Mouse (Mus musculus): Measurements from ENCODE around the gene Lims1.

The Lims1 gene

GRCm38 (mm10) chr10:58382621-58383101 lies 59.4 kb downstream of the Lims1 start:
- DNase-seq (ENCODE audit: extremely low spot score, low read depth, low spot score): peak; percentile 70

GRCm38 (mm10) chr10:58383282-58383681 lies 60.0 kb downstream of the Lims1 start:
- no peak for DNase-seq (ENCODE audit: extremely low spot score, low read depth, low spot score)

- no peak for DNase-seq (ENCODE audit: extremely low spot score, low read depth, low spot score)
These were observed 60.5 kb downstream of the Lims1 start for GRCm38 (mm10) chr10:58383761-58384160.

- no peak for DNase-seq (ENCODE audit: extremely low spot score, low read depth, low spot score)
These were observed 62.4 kb downstream of the Lims1 start for GRCm38 (mm10) chr10:58385629-58386028.

GRCm38 (mm10) chr10:58386997-58387396 lies 63.7 kb downstream of the Lims1 start:
- DNase-seq (ENCODE audit: extremely low spot score, low read depth, low spot score): no peak

- no peak for DNase-seq (ENCODE audit: extremely low spot score, low read depth, low spot score)
These were observed 65.4 kb downstream of the Lims1 start for GRCm38 (mm10) chr10:58388648-58389047.

- no peak for DNase-seq (ENCODE audit: extremely low spot score, low read depth, low spot score)
These were observed 65.9 kb downstream of the Lims1 start for GRCm38 (mm10) chr10:58389151-58389550.

GRCm38 (mm10) chr10:58392435-58392834 lies 69.2 kb downstream of the Lims1 start:
- no peak for DNase-seq (ENCODE audit: extremely low spot score, low read depth, low spot score)

- no peak for DNase-seq (ENCODE audit: extremely low spot score, low read depth, low spot score)
These were observed 70.1 kb downstream of the Lims1 start for GRCm38 (mm10) chr10:58393026-58394014.

- DNase-seq (ENCODE audit: extremely low spot score, low read depth, low spot score): no peak
These were observed 70.9 kb downstream of the Lims1 start for GRCm38 (mm10) chr10:58394170-58394569.

- DNase-seq (ENCODE audit: extremely low spot score, low read depth, low spot score): no peak
These were observed 72.0 kb downstream of the Lims1 start for GRCm38 (mm10) chr10:58395315-58395714.

GRCm38 (mm10) chr10:58395723-58396122 lies 72.5 kb downstream of the Lims1 start:
- DNase-seq (ENCODE audit: extremely low spot score, low read depth, low spot score): no peak

GRCm38 (mm10) chr10:58396600-58396999 lies 73.3 kb downstream of the Lims1 start:
- DNase-seq (ENCODE audit: extremely low spot score, low read depth, low spot score): no peak

- DNase-seq (ENCODE audit: extremely low spot score, low read depth, low spot score): no peak
These were observed 75.7 kb downstream of the Lims1 start for GRCm38 (mm10) chr10:58398941-58399340.

- no peak for DNase-seq (ENCODE audit: extremely low spot score, low read depth, low spot score)
These were observed 78.6 kb downstream of the Lims1 start for GRCm38 (mm10) chr10:58401838-58402237.

- no peak for DNase-seq (ENCODE audit: extremely low spot score, low read depth, low spot score)
These were observed 81.4 kb downstream of the Lims1 start for GRCm38 (mm10) chr10:58404639-58405038.

- no peak for DNase-seq (ENCODE audit: extremely low spot score, low read depth, low spot score)
These were observed 82.2 kb downstream of the Lims1 start for GRCm38 (mm10) chr10:58405285-58405948.

- DNase-seq (ENCODE audit: extremely low spot score, low read depth, low spot score): no peak
These were observed 82.7 kb downstream of the Lims1 start for GRCm38 (mm10) chr10:58405949-58406305.

- DNase-seq (ENCODE audit: extremely low spot score, low read depth, low spot score): no peak
These were observed 89.1 kb downstream of the Lims1 start for GRCm38 (mm10) chr10:58412331-58412730.

- no peak for DNase-seq (ENCODE audit: extremely low spot score, low read depth, low spot score)
These were observed 89.6 kb downstream of the Lims1 start for GRCm38 (mm10) chr10:58412852-58413251.

GRCm38 (mm10) chr10:58416702-58417101 lies 93.4 kb downstream of the Lims1 start:
- DNase-seq (ENCODE audit: extremely low spot score, low read depth, low spot score): no peak

Data from hindlimb bud, embryonic 11.5 days (tissue).